Mouse (Mus musculus): ENCODE measurements around the gene Zfyve21.

DNA sequence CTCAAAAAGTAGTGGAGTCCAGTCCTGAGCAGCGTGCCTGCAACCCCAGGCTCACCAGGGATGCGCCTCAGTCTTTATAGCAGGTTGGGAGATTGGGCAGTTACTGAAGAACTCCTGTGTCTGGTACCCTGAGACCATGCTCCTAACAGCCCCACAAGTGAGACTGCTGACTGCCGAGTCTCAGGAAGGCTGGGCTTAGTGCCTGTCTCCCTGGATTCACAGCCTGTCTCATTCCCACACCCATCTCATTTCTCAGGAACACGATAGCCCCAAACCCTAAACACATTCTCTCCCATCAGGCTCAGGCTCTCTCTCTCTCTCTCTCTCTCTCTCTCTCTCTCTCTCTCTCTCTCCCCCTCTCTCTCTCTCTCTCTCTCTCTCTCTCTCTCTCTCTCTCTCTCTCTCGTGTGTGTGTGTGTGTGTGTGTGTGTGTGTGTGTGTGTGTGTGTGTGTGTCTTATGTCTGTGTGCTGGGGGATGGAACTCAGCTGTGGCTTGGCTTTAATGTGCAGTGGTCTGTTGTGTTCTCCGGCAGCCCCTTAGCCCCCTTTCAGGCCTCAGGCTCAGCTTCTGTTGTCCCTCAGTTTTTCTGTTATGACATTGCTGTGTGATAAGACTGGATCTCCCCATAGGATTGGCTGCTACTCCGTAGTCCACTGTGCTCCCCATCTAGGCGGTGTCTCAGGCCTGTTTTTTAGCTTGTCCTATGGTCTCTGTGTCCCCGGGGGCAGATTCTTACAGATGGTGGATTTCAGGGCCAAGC, 44.0 kb upstream of the Zfyve21 start:
- TF ChIP-seq CTCF (IDR thresholded peaks at IDR 0.05; ENCODE audit: extremely low read depth, insufficient read length, insufficient replicate concordance, low read depth, low read length) (no peak), POLR2A (IDR thresholded peaks at IDR 0.05; ENCODE audit: low read depth, low read length) (no peak)

Data from small intestine, adult 2 months (tissue).